Mouse (Mus musculus) C2C12 (cell line): Measurements from ENCODE around the gene Lactb. TPM values are rescaled to one million over a fixed set of nuclear protein-coding genes. Genes with fewer than 3 reads are reported as not detected.

Source experiments
- H3K27me3 ChIP-seq: one replicate; pipeline ENCODE4 v1.6.1; 2011; ENCODE audit not compliant: control insufficient read depth, insufficient read depth, insufficient read length
- H3K36me3 ChIP-seq: one replicate; pipeline ENCODE4 v1.6.1; 2011; ENCODE audit not compliant: control insufficient read depth, insufficient read depth
- H3K4me3 ChIP-seq: one replicate; pipeline ENCODE4 v1.5.1; 2011; ENCODE audit warnings: mild to moderate bottlenecking, control low read depth; ENCODE audit not compliant: poor library complexity, insufficient read depth, severe bottlenecking
- H3K79me2 ChIP-seq: one replicate; pipeline ENCODE4 v1.6.1; 2011; ENCODE audit not compliant: control insufficient read depth, insufficient read depth
- H3K79me3 ChIP-seq: one replicate; pipeline ENCODE4 v1.6.1; 2011; ENCODE audit warnings: low read depth, control low read depth
- H3ac ChIP-seq: one replicate; pipeline ENCODE3; 2011; ENCODE audit warnings: low read depth; ENCODE audit not compliant: control insufficient read depth, insufficient read length
- CEBPB ChIP-seq: IDR thresholded peaks from one replicate; pipeline ENCODE4 v1.6.1; 2011; ENCODE audit warnings: low read depth, mild to moderate bottlenecking, control low read depth, moderate library complexity
- CTCF ChIP-seq: IDR thresholded peaks from one replicate; pipeline ENCODE4 v1.5.1; 2011; ENCODE audit not compliant: control insufficient read depth, insufficient read depth, insufficient read length
- FOSL1 ChIP-seq: IDR thresholded peaks from one replicate; pipeline ENCODE4 v1.8.0; 2011; ENCODE audit warnings: mild to moderate bottlenecking, low read length; ENCODE audit not compliant: poor library complexity, insufficient read depth, severe bottlenecking
- MAX ChIP-seq: IDR thresholded peaks from one replicate; pipeline ENCODE4 v1.6.1; 2011; ENCODE audit warnings: mild to moderate bottlenecking, control low read depth
- MYOD1 ChIP-seq: IDR thresholded peaks from one replicate; pipeline ENCODE4 v1.6.1; 2011; ENCODE audit warnings: low read depth; ENCODE audit not compliant: control insufficient read depth, insufficient read length
- MYOG ChIP-seq: IDR thresholded peaks from one replicate; pipeline ENCODE4 v1.6.1; 2011; ENCODE audit not compliant: control insufficient read depth, insufficient read length; ENCODE audit errors: extremely low read depth
- USF1 ChIP-seq: IDR thresholded peaks from one replicate; pipeline ENCODE4 v1.6.1; 2011; ENCODE audit warnings: low read depth, mild to moderate bottlenecking, control low read depth, moderate library complexity
- polyA plus RNA-seq: library from polyadenylated mRNA; unstranded; fragments of >200 nt; fragmentation: generic; extraction: Trizol; gene quantifications from one replicate; pipeline ENCODE4 v1.2.1, GENCODE M21; 2012; ENCODE audit warnings: missing spikeins

The Lactb gene
- polyA plus RNA-seq, 1 experiment: 7.5 TPM

DNA sequence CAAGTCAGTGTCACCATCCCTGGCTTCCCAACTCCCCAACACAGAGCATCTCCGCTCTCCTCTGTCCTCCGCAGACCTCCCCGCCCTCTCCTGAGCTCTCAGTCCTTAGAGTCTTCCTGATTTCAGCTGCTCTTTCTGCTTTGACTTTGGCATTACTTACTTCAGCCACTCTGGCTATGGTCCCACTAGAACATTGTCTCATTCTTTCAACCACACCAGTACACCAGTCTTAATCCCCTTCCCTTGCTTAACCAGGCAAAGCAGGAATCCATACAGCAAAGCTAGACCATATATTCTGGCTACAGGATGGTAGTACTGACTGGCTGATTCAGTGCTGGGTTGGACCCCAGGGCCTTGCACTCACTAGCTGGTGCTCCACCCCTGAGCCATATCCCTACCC lies 17.8 kb downstream of the Lactb start:
- no peaks in the 10 kb centered on the region for H3K27me3 ChIP-seq
- no peak overlapping the region for H3ac ChIP-seq
- no peaks in the 10 kb centered on the region for H3K79me2 ChIP-seq
- peaks cover 3% of the 10 kb centered on the region for H3K36me3 ChIP-seq
- H3K79me3 ChIP-seq: no peaks in the 10 kb centered on the region
- no peak overlapping the region for H3K4me3 ChIP-seq
- TF ChIP-seq CTCF: no peak

DNA sequence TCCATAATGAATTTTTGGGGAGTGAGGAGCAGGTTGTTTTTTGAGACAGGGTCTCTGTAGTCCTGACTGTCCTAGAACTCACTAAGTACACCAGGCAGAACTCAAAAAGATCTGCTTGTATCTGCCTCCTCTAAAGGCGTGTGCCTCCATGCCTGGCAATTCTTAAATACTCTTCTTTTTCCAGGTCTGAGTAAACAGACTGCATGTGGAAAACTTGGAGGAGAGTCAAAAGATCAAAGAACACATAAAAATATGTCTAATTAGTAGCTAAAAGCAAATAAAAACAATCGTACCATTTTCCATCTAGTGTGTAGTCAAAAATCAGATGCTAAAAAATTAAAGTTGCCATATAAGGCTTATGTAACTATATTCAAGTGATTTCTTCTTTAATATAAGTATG lies 22.4 kb downstream of the Lactb start:
- Histone ChIP-seq H3K79me3 (peaks cover under 1% of the 10 kb centered on the region), H3K4me3 (no peak overlapping the region), H3ac (no peak overlapping the region), H3K79me2 (peaks cover 6% of the 10 kb centered on the region), H3K36me3 (peaks cover 23% of the 10 kb centered on the region), H3K27me3 (no peaks in the 10 kb centered on the region)
- TF ChIP-seq MYOG (no peak), MAX (no peak), USF1 (no peak), CTCF (no peak), FOSL1 (no peak), CEBPB (no peak)

DNA sequence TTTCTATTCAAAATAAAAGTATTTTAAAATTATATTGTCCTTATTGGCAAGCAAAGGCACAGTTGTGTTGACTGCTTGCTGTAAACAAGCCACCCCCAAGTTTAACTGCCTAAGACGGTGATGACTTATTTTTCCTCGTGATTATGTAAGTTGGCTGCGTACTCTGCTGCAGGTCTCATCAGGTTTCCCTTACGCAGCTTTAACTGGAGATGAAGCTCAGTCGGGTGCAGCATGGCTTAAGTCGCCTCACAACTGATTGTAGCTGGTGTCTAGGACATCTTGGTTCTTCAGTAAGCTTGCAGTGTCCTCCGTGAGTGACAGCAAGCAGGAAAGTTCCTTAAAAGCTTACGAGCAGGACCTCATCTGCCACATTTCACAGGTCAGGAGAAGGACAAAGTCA lies 23.0 kb downstream of the Lactb start:
- Histone ChIP-seq H3K4me3 (no peak overlapping the region), H3K79me3 (peaks cover 1% of the 10 kb centered on the region), H3ac (no peak overlapping the region), H3K27me3 (no peaks in the 10 kb centered on the region), H3K79me2 (peaks cover 7% of the 10 kb centered on the region), H3K36me3 (peaks cover 28% of the 10 kb centered on the region)
- TF ChIP-seq MYOD1 (no peak), MAX (no peak), FOSL1 (no peak), MYOG (no peak), CTCF (no peak), USF1 (no peak), CEBPB (no peak)

DNA sequence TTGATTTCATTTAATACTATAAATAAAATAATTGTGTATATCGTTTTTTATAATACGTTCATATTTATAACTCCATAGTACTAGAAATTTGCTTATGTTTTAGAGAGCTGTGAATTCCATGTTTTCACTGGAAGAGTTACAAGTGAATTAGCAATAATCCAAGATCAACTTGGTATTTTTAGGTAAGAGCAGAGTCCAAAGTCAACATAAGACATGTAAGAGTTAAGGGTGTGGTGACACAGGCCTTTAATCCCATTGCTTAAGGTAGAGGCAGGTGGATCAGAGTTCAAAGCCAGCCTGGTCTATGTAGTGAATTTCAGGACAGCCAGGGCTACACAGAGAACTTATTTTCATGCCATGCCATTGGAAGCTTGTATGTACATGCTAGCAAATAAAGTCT lies 26.7 kb downstream of the Lactb start:
- TF ChIP-seq CTCF (no peak), MAX (no peak), FOSL1 (no peak), MYOD1 (no peak), CEBPB (no peak), MYOG (no peak), USF1 (no peak)
- Histone ChIP-seq H3ac (no peak overlapping the region), H3K4me3 (no peak overlapping the region), H3K36me3 (peaks cover 34% of the 10 kb centered on the region), H3K27me3 (no peaks in the 10 kb centered on the region), H3K79me2 (peaks cover 21% of the 10 kb centered on the region), H3K79me3 (peaks cover 12% of the 10 kb centered on the region)

DNA sequence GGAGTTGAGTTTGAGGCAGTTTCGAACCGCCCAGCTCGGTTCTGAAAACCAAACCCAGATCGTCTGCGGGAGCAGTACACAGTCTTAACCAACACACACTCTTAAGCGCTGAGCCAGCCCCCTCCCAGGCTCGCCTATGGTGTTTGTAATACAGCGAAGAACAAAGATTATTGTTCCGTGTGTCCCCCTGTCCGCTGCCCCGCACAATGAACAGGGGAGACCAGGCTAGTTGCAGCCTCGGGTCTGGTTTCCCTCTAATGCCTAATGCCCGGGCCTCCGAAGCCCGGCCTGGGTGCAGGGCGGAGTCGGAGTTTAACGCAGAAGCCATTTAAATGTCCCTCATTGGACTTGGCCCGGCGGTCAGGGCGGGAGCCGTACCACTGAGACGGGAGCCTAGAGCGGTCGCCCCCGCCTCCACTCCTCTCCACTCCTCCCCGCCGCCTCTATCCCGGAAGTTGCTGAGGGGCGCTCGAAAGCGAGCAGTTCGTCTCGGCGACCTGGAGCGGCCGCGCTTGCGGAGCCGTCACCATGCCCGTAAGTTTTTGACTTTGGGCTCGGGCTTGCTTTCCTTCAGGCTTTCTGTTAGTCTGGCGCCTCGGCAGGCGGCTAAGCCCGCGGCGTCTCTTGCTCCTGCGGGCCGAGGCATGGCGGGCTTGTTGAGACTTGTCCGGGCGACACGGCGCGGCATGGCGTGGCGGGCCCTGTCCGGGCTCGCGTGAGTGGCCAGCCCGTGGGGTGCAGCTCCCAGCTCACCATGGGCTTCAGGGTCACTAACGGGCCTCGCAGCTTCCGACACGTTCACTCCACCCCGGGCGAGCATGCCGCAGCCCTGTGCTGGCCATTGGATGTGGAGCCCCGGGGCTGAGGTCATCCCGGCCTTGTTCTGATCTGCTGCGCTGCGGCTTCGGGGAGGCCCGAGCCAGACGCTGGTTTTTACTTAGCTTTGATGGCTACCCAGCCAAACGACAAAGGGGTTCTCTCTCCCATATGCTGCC lies 29.3 kb downstream of the Lactb start, which contains the start of gene Rps27l:
Gene Rps27l, plus strand, starts transcription at position 440 of the 995 bp plus-strand sequence.
- peaks cover 34% of the 10 kb centered on the region for H3K36me3 ChIP-seq
- H3K4me3 ChIP-seq: peak within 1 kb of the TSS; percentile 75
- peak within 1 kb of the TSS; percentile 80 for H3ac ChIP-seq
- H3K79me3 ChIP-seq: peaks cover 12% of the 10 kb centered on the region
- H3K27me3 ChIP-seq: no peaks in the 10 kb centered on the region
- peaks cover 21% of the 10 kb centered on the region for H3K79me2 ChIP-seq
- TF ChIP-seq CTCF: no peak
- TF ChIP-seq MAX: peak; percentile 8
- no peak for TF ChIP-seq MYOD1

DNA sequence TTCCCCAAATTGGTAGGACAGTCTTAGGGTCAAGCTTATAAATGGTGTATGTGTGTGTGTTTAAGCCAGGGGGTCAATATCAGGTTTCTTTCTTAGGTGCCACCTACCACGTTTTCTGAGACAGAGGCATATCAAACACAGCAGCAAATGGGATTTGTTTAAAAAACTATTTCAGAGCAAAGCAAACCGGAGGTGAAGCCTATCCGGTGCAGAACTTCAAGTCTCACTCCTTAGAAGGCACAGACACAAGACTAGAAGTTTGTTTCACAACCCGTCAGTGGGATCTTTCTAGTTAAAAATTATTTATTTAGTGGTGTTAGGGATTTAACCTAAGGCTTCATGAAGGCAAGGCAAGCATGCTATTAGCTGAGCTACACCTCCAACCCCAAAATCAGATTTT lies 30.1 kb downstream of the Lactb start:
- Histone ChIP-seq H3K4me3 (no peak overlapping the region), H3K79me2 (peaks cover 21% of the 10 kb centered on the region), H3K27me3 (no peaks in the 10 kb centered on the region), H3K79me3 (peaks cover 12% of the 10 kb centered on the region), H3K36me3 (peaks cover 34% of the 10 kb centered on the region), H3ac (peak overlapping the region; percentile 75)
- no peak for TF ChIP-seq CEBPB
- TF ChIP-seq MYOG: no peak
- no peak for TF ChIP-seq MYOD1
- TF ChIP-seq CTCF: no peak
- TF ChIP-seq FOSL1: no peak
- TF ChIP-seq USF1: no peak
